12 mouse cellular contexts compared by ENCODE assay signal in genomic region chr2:60607980-60608379, GRCm38 (mm10). TPM values are rescaled to one million over a fixed set of nuclear protein-coding genes. Genes with fewer than 3 reads are reported as not detected.
A peak's percentile ranks its signal among the peaks of the same experiment; 100 is the strongest.
DNase-seq lines count a peak whose midpoint lies in the region; ATAC-seq and TF ChIP-seq lines count a peak whose summit lies in the region.
"Had no signal": no experiment of that assay in that cellular context is flagged by ENCODE, and none has a peak within 500 bp of the region (broad histone marks: within the 10 kb centered on the region; RNA-seq: fewer than 3 reads in every experiment).

No protein-coding gene starts in this region.

- H3K9ac ChIP-seq in kidney, postnatal 0 days (ENCODE audit: low read depth, low read length): no peak overlapping the region
- H3K9ac ChIP-seq: neural tube, embryonic 12.5 days had no signal

- H3K27ac ChIP-seq in kidney, postnatal 0 days: no peak overlapping the region
- H3K27ac ChIP-seq: neural tube, embryonic 12.5 days had no signal

- intact Hi-C loops in heart, postnatal 14 days (cut with DNase I): loop anchor here (2.0 kb wide), 1 partner anchor 845 kb away; no protein-coding TSS in a partner anchor

- peak; percentile 16 for DNase-seq in heart, adult 8-10 months (ENCODE audit: low spot score)
- DNase-seq in heart, postnatal 14 days: no peak
- DNase-seq in thymus, postnatal 25 days: peak; percentile 18
- no peak for DNase-seq in thymus, postnatal 36 days
- peak; percentile 14 for DNase-seq in kidney, postnatal 0 days (ENCODE audit: low spot score)
- no peak for DNase-seq in adrenal gland, adult 18-20 months (ENCODE audit: low spot score in 2 of 2)
- DNase-seq: cerebellum, postnatal 36 days had no signal

- peak; percentile 52 for TF ChIP-seq CTCF in kidney, postnatal 0 days (IDR thresholded peaks at IDR 0.05; ENCODE audit: low read depth)

- H3K4me2 ChIP-seq in kidney, postnatal 0 days (ENCODE audit: low read length): no peak overlapping the region
- H3K4me2 ChIP-seq: neural tube, embryonic 12.5 days had no signal

- no peaks in the 10 kb centered on the region for H3K9me3 ChIP-seq in kidney, postnatal 0 days (replicated peaks; ENCODE audit: low read length)
- H3K9me3 ChIP-seq: neural tube, embryonic 12.5 days had no signal

- no peak overlapping the region for H3K4me3 ChIP-seq in kidney, postnatal 0 days (replicated peaks; ENCODE audit: low read depth, low read length)
- H3K4me3 ChIP-seq: neural tube, embryonic 12.5 days had no signal

- H3K27me3 ChIP-seq in kidney, postnatal 0 days (ENCODE audit: insufficient read depth, low read length): no peaks in the 10 kb centered on the region
- H3K27me3 ChIP-seq: neural tube, embryonic 12.5 days had no signal

- no peak for ATAC-seq in kidney, postnatal 0 days (replicated peaks; ENCODE audit: low FRiP score, low read depth)
- ATAC-seq in monocyte, adult 5-6 weeks (replicated peaks; ENCODE audit: insufficient number of reproducible peaks, low FRiP score, low TSS enrichment, poor library complexity, severe bottlenecking): no peak
- no peak for ATAC-seq in activated CD4-positive, CD25-positive, alpha-beta regulatory T cell, adult 4 months

- H3K4me1 ChIP-seq in kidney, postnatal 0 days (replicated peaks; ENCODE audit: insufficient read depth, low read length): no peaks in the 10 kb centered on the region
- H3K4me1 ChIP-seq: neural tube, embryonic 12.5 days had no signal

- no peaks in the 10 kb centered on the region for H3K36me3 ChIP-seq in kidney, postnatal 0 days (ENCODE audit: insufficient read depth, low read length)
- H3K36me3 ChIP-seq: neural tube, embryonic 12.5 days had no signal

- 72% methylated on average over 4 of the region's 4 CpGs for WGBS in kidney, postnatal 0 days

RNA-seq across cellular contexts. Expression of gene Pla2r1, which starts 54.9 kb away (rescaled TPM):
- 1 to 10 TPM; 1.4 to 3.0 (median 1.5) TPM for total RNA-seq in heart, adult 8-10 months (2022)
- total RNA-seq in heart, postnatal 14 days (2021): 1 to 10 TPM; 1.8 to 3.1 TPM
- polyA plus RNA-seq in kidney, postnatal 0 days (2015; fragmentation: Nextera tagmentation; extraction: Ambion mirVana): 3.1 and 3.7 TPM in 2 replicates
- total RNA-seq in monocyte, adult 5-6 weeks (2017): not detected in 3 replicates
- 1 to 10 TPM; 3.2 to 4.3 TPM for total RNA-seq in adrenal gland, adult 18-20 months (2021)
- polyA plus RNA-seq in activated CD4-positive, CD25-positive, alpha-beta regulatory T cell, adult 4 months (2017; shearing (Covaris generic)): under 1 TPM in 1 of 2 experiments, not detected in 1; 0.78 TPM
- total RNA-seq: hematopoietic stem cell, adult 5-6 weeks; megakaryocyte, adult 5-6 weeks had no signal

Comparison
In these comparisons a context has a peak if more than half of its experiments do, and no peak if none do; other contexts are left out.
1. DNase-seq: peak in heart, adult 8-10 months (single experiment), thymus, postnatal 25 days (single experiment) and kidney, postnatal 0 days (single experiment); none in heart, postnatal 14 days (0 of 2), thymus, postnatal 36 days (0 of 2) and adrenal gland, adult 18-20 months (0 of 2).